16 mouse cellular contexts compared by ENCODE assay signal in the genomic region with DNA sequence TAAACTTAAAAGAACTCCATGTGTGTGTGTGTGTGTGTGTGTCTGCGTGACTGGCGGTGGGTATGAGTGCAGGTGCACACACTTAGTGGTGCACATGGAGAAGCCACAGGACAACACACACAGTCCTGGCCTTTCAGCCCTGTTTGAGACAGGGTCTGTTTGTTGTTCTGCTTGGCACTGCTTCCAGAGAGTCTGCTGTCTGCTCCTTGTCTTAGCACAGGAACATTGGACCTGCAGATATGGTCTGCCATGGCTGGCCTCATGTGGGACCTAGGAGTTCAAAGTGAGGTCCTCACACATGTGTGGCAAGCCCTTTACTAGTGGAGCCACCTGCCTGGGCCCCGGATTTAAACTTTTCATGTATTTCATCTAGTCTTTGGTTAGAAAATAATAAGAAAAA.
DNase-seq lines count a peak whose midpoint lies in the region; ATAC-seq and TF ChIP-seq lines count a peak whose summit lies in the region.
"Had no signal": no experiment of that assay in that cellular context is flagged by ENCODE, and none has a peak within 500 bp of the region (broad histone marks: within the 10 kb centered on the region; RNA-seq: fewer than 3 reads in every experiment).

No protein-coding gene starts in this region.

- no peak overlapping the region for H3K9ac ChIP-seq in midbrain, embryonic 14.5 days (replicated peaks; ENCODE audit: low read length)
- H3K9ac ChIP-seq in hindbrain, postnatal 0 days (replicated peaks; ENCODE audit: low read length): no peak overlapping the region
- no peak overlapping the region for H3K9ac ChIP-seq in neural tube, embryonic 13.5 days
- H3K9ac ChIP-seq: limb, embryonic 15.5 days; liver, postnatal 0 days had no signal

- H3K9me3 ChIP-seq in midbrain, embryonic 10.5 days (replicated peaks): no peaks in the 10 kb centered on the region
- no peaks in the 10 kb centered on the region for H3K9me3 ChIP-seq in midbrain, embryonic 14.5 days (ENCODE audit: control insufficient read depth, low read length)
- no peaks in the 10 kb centered on the region for H3K9me3 ChIP-seq in hindbrain, postnatal 0 days (ENCODE audit: low read length)
- no peaks in the 10 kb centered on the region for H3K9me3 ChIP-seq in neural tube, embryonic 13.5 days
- H3K9me3 ChIP-seq: limb, embryonic 15.5 days had no signal

- DNase-seq in heart, adult 11 months: peak; percentile 52
- no peak for DNase-seq in heart, postnatal 4 days
- no peak for DNase-seq in midbrain, embryonic 10.5 days (ENCODE audit: low spot score)
- no peak for DNase-seq in midbrain, embryonic 14.5 days
- no peak for DNase-seq in hindbrain, postnatal 0 days (ENCODE audit: low spot score)
- DNase-seq in urinary bladder, postnatal 25 days (ENCODE audit: low spot score): no peak
- DNase-seq: cerebellum, adult 9-10 months; heart, adult 18-20 months; heart, postnatal 14 days; kidney, adult 11 months; kidney, postnatal 14 days; liver, postnatal 0 days; lung, postnatal 14 days; right cerebral cortex, postnatal 14 days had no signal

- H3K27ac ChIP-seq in midbrain, embryonic 10.5 days (replicated peaks): peak overlapping the region; percentile 63
- no peak overlapping the region for H3K27ac ChIP-seq in midbrain, embryonic 14.5 days (replicated peaks; ENCODE audit: low read depth, low read length)
- H3K27ac ChIP-seq in hindbrain, postnatal 0 days: no peak overlapping the region
- H3K27ac ChIP-seq in neural tube, embryonic 13.5 days (replicated peaks): 0 out of 2 replicates have a peak overlapping the region, but pooled peaks have one; percentile 0

- no peak; the same call in 1 of the 2 replicates for ATAC-seq in midbrain, embryonic 14.5 days (ENCODE audit: low FRiP score, low TSS enrichment)
- 0 out of 2 replicates have a peak, but pooled peaks have one; percentile 34 for ATAC-seq in hindbrain, postnatal 0 days
- peak; percentile 57; the same call in 1 of the 2 replicates for ATAC-seq in neural tube, embryonic 13.5 days (ENCODE audit: low read depth)
- ATAC-seq: liver, postnatal 0 days had no signal

- H3K27me3 ChIP-seq in midbrain, embryonic 10.5 days (ENCODE audit: low read depth, poor library complexity, severe bottlenecking): no peaks in the 10 kb centered on the region
- H3K27me3 ChIP-seq in midbrain, embryonic 14.5 days (ENCODE audit: control insufficient read depth, insufficient read depth, low read length): no peaks in the 10 kb centered on the region
- H3K27me3 ChIP-seq in hindbrain, postnatal 0 days (ENCODE audit: insufficient read depth, low read length): no peaks in the 10 kb centered on the region
- no peaks in the 10 kb centered on the region for H3K27me3 ChIP-seq in neural tube, embryonic 13.5 days
- H3K27me3 ChIP-seq: limb, embryonic 15.5 days had no signal

- peaks cover 9% of the 10 kb centered on the region for H3K36me3 ChIP-seq in midbrain, embryonic 10.5 days
- H3K36me3 ChIP-seq in midbrain, embryonic 14.5 days (ENCODE audit: control insufficient read depth, insufficient read depth, low read length): peaks cover 16% of the 10 kb centered on the region
- no peaks in the 10 kb centered on the region; the same call in 1 of the 2 replicates for H3K36me3 ChIP-seq in hindbrain, postnatal 0 days (ENCODE audit: insufficient read depth, low read length)
- H3K36me3 ChIP-seq in neural tube, embryonic 13.5 days: peaks cover 19% of the 10 kb centered on the region

- no peak overlapping the region for H3K4me3 ChIP-seq in midbrain, embryonic 10.5 days
- no peak overlapping the region for H3K4me3 ChIP-seq in midbrain, embryonic 14.5 days (replicated peaks; ENCODE audit: low read depth, low read length)
- H3K4me3 ChIP-seq in hindbrain, postnatal 0 days (ENCODE audit: low read length): no peak overlapping the region
- no peak overlapping the region for H3K4me3 ChIP-seq in neural tube, embryonic 13.5 days
- H3K4me3 ChIP-seq: limb, embryonic 15.5 days had no signal

- peaks cover 40% of the 10 kb centered on the region for H3K4me1 ChIP-seq in midbrain, embryonic 10.5 days
- H3K4me1 ChIP-seq in midbrain, embryonic 14.5 days (ENCODE audit: control insufficient read depth, insufficient read depth, low read length): peaks cover 4% of the 10 kb centered on the region; the same call in 1 of the 2 replicates
- H3K4me1 ChIP-seq in hindbrain, postnatal 0 days (ENCODE audit: insufficient read depth, low read length): no peaks in the 10 kb centered on the region
- peaks cover 33% of the 10 kb centered on the region for H3K4me1 ChIP-seq in neural tube, embryonic 13.5 days (replicated peaks)

- no peak overlapping the region for H3K4me2 ChIP-seq in midbrain, embryonic 14.5 days (ENCODE audit: low read length)
- H3K4me2 ChIP-seq in hindbrain, postnatal 0 days (ENCODE audit: low read depth, low read length): no peak overlapping the region
- no peak overlapping the region for H3K4me2 ChIP-seq in neural tube, embryonic 13.5 days
- H3K4me2 ChIP-seq: limb, embryonic 15.5 days had no signal

- 92% methylated on average over 3 of the region's 3 CpGs for WGBS in midbrain, embryonic 10.5 days
- 94% methylated on average over 3 of the region's 3 CpGs for WGBS in midbrain, embryonic 14.5 days
- 82% methylated on average over 3 of the region's 3 CpGs for WGBS in hindbrain, postnatal 0 days
- 73% methylated on average over 3 of the region's 3 CpGs for WGBS in neural tube, embryonic 13.5 days

- TF ChIP-seq CTCF in hindbrain, postnatal 0 days (IDR thresholded peaks at IDR 0.05; ENCODE audit: low read depth): no peak

Comparison
In these comparisons a context has a peak if more than half of its experiments do, and no peak if none do; other contexts are left out.
1. H3K27ac ChIP-seq: peak in midbrain, embryonic 10.5 days (single experiment) and neural tube, embryonic 13.5 days (single experiment); none in midbrain, embryonic 14.5 days (single experiment) and hindbrain, postnatal 0 days (single experiment).